Mouse (Mus musculus): ENCODE measurements around the gene Gm17651. TPM values are rescaled to one million over a fixed set of nuclear protein-coding genes. Genes with fewer than 3 reads are reported as not detected.
A peak's percentile ranks its signal among the peaks of the same experiment; 100 is the strongest.

The Gm17651 gene
- total RNA-seq, 2 experiments from 2014 or later = not detected

GRCm38 (mm10) chr3:97680631-97681320 is 6.3 kb upstream of the Gm17651 start:
- ATAC-seq (ENCODE audit: poor library complexity, severe bottlenecking) = peak; percentile 82

DNA sequence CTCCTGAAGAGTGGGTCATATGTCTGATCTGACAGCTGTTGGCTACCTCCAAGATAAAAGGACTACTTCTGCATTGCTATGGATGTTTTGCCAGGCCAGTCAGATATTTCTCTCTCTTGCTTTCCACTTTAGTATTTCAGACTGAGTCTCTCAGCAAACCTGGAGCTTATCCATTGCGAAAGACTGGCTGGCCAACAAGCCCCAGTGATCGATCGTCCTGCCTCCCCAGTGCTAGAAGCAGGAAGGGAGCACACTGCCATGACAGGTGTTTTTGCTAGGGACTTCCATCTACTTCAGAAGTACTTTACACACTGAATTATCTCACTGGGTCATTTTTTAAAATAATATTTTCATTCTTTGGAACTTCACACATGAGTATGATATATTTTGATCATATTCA is 3.9 kb upstream of the Gm17651 start:
- no peak for ATAC-seq (ENCODE audit: poor library complexity, severe bottlenecking)

DNA sequence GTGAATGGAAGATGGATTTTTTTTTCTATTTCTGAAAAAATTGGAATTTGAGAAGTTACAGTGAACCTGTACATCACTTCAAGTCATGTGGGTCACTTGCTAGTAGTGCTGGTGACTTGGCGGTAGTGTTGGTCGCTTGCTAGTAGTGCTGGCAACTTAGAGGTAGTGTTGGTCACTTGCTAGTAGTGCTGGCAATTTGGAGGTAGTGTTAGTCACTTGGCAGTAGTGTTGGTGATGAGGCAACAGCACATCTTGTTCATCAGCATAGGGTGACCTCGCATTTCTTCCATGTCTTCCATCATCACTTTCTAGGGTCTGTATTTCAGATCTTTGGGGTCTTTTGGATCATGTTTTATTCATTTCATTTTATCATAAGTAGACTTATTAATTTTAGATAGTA is 1.6 kb upstream of the Gm17651 start:
- no peak for ATAC-seq (ENCODE audit: poor library complexity, severe bottlenecking)

DNA sequence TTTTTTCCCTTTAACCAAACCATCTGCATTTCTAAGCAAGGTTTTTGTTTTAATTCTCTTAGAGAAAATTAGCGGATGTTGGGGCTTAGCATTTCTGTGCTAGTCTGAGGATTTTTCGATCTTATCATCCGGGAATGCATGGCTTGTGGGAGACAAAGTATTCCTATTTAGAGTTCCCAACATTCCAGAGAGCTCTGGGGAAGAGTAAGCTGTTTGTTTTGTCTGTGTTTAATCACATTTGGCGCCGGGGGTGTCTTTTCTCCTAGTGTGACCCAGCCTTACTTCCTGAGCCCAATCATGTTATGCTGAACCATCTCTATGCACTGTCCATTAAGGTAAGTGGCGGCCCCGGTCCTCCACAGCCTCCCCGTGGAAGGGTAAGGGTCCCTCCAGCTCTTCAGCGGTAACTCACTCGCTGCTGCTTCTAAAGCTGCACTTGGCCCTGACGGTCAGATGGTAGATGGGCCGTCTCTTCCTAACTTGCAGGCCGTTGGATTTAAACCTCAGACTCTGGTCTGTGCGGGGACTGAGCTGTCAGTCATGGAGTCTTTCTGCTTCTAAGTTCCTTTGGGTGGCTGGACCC is 7.3 kb downstream of the Gm17651 start:
- no peak for ATAC-seq (ENCODE audit: poor library complexity, severe bottlenecking)

DNA sequence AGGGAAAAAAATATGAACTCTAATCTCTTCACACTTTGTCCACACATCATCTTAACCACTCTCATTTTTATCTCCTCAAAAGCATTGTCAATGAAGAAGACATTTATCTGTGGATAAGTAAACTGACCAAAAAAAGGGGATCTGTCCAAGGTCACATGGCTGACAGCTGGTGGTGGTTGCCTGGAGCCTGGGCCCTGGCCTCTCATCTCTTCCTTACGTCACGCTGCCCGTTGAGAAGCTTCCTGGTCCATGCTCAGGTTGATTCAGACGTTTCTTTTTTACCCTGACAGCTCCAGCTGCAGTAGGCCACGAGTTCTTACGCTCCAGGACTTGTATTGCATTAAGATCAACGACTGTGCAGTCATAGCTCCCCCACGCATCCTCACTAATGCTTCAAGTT is 8.3 kb downstream of the Gm17651 start:
- peak; percentile 61 for ATAC-seq (ENCODE audit: poor library complexity, severe bottlenecking)

DNA sequence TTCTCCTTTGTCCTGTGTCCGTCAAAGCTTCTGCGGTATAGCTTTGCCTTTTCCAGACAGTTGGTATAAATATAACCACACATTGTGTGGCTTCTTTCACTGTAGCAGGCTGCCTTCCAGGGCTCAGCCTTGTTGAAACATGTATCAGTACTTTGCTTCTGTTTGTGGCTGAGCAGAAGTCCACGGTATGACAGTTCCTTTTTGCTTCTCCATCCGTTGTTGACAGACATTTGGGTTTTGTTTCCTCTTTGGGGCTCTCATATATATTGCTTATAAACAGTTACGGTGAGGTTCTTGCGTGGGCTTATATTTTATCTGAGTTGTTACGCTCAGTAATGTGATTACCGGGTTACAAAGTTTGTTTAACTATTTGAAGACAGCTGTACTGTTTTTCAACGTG is 9.0 kb downstream of the Gm17651 start:
- ATAC-seq (ENCODE audit: poor library complexity, severe bottlenecking) = peak; percentile 57

GRCm38 (mm10) chr3:97661206-97661605 is 13.3 kb downstream of the Gm17651 start:
- ATAC-seq (ENCODE audit: poor library complexity, severe bottlenecking) = peak; percentile 36

GRCm38 (mm10) chr3:97659746-97660145 is 14.7 kb downstream of the Gm17651 start:
- no peak for ATAC-seq (ENCODE audit: poor library complexity, severe bottlenecking)

DNA sequence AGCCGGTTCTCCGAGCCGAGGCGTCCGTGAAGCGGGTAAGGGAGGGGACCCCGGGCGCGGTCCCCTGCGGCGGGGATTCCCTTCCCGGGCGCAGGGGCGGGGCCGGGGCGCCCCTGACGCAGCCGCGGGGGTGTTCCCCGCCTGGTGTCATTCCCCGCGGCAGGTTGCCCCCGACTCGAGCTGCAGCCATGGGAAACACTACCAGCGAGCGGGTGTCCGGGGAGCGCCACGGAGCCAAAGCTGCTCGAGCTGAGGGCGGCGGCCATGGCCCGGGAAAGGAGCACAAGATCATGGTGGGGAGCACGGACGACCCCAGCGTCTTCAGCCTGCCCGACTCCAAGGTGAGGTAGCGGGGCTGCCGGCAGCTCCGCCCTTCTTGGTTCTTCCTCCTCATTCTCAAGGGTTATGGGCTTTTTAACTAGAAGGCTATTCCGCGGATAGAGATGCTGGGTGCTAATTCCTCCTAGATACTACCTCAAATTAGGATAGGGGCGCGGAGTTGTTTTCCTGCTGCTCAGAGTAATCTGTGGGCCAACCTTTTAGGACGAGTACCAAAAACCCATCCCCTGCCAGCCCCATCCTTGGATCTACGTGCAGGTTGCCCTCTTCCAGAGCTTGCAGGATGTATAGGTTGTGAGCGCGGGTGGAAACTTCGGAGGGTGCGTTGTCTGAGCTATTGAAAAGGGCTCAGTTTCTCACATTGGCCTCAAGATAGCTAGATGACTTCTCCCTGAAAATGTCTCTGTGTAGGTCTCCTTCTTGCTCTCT is 15.9 kb downstream of the Gm17651 start:
- peak; percentile 29 for ATAC-seq (ENCODE audit: poor library complexity, severe bottlenecking)

DNA sequence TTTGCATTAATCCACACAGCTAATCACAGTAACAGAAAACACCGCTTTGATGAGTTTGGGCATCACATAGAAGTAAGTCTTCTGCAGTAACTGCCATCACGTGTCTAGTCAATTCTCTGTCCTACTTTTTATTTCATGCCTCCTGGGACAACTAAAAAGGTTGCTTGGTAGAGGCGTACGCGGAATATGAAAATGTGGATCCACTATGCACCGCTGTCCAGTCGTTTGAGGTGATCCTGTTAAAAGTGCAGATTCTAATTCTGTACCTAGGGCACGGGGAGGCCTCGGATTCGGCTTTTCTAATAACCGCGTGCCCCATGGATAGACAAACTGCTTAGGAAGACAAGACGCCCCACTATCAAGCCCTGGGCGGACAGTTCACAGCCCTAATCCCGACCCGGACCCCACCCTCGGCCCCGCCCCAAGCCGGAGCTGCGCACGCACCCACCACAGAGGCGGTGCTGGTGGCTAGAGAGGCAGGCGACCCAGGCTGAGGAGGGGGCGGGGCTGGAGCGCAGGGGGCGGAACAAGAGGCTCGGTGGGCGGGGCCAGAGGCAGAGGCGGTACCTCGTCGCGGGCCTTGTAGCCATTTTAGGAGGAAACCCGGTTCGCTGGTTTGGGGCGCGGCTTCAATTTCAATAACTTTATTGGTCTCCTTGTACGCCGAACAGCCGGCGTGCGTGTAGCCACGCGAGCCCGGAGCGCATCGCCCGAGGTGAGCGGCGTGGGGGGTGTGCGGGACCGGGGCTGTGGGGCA is 16.7 kb downstream of the Gm17651 start, which contains the start of gene Prkab2:
TSS of gene Prkab2 (plus strand) at position 539 of the 757 bp plus-strand sequence.
- peak; percentile 95 for ATAC-seq (ENCODE audit: poor library complexity, severe bottlenecking)

- ATAC-seq (ENCODE audit: poor library complexity, severe bottlenecking) = no peak
Observed at GRCm38 (mm10) chr3:97654901-97655300, 19.6 kb downstream of the Gm17651 start.

GRCm38 (mm10) chr3:97653781-97654180 is 20.7 kb downstream of the Gm17651 start:
- ATAC-seq (ENCODE audit: poor library complexity, severe bottlenecking) = no peak

DNA sequence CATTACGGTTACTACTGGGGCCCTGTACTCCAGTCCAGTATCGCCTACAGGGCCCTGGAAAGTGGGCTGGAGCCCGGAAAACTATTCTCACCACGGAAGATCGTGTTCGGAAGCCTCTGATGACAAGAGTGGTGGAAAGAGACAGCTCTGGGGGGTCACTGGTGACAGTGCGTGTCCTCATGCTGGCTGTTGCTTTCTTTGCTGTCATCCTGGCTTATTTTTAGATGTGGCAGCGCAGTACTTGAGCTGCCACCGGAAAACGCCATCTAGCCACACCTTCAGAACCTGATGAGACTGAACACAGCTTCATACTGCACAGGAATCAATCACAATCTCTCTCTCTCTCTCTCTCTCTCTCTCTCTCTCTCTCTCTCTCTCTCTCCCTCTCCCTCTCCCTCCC is 22.9 kb downstream of the Gm17651 start:
- no peak for ATAC-seq (ENCODE audit: poor library complexity, severe bottlenecking)

GRCm38 (mm10) chr3:97649469-97649868 is 25.0 kb downstream of the Gm17651 start:
- no peak for ATAC-seq (ENCODE audit: poor library complexity, severe bottlenecking)

- no peak for ATAC-seq (ENCODE audit: poor library complexity, severe bottlenecking)
Observed at GRCm38 (mm10) chr3:97649022-97649421, 25.5 kb downstream of the Gm17651 start.

- no peak for ATAC-seq (ENCODE audit: poor library complexity, severe bottlenecking)
Observed at GRCm38 (mm10) chr3:97648518-97648917, 26.0 kb downstream of the Gm17651 start.

- no peak for ATAC-seq (ENCODE audit: poor library complexity, severe bottlenecking)
Observed at GRCm38 (mm10) chr3:97642001-97642400, 32.5 kb downstream of the Gm17651 start.

DNA sequence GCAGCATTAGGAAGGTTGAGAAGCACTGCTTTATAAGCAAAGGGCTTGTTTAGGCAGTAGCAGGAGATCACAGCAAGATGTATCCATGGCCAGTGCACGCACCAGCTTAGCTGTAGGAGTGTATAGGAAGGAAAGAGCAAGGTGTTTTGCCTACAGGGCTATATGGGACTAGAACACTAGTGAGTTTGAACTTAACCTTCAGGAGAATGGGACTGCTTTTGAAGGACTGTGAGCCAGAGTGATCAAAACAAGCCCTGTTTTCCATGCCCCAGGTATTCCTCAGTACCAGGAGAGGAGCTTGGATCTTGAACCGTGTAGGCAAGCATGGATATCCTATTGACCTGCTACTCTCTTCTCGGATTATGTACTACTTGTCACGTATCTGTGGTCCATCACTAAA is 33.1 kb downstream of the Gm17651 start:
- ATAC-seq (ENCODE audit: poor library complexity, severe bottlenecking) = no peak

GRCm38 (mm10) chr3:97634288-97634761 is 40.2 kb downstream of the Gm17651 start:
- ATAC-seq (ENCODE audit: poor library complexity, severe bottlenecking) = peak; percentile 30

- no peak for ATAC-seq (ENCODE audit: poor library complexity, severe bottlenecking)
Observed at GRCm38 (mm10) chr3:97633456-97633855, 41.0 kb downstream of the Gm17651 start.

DNA sequence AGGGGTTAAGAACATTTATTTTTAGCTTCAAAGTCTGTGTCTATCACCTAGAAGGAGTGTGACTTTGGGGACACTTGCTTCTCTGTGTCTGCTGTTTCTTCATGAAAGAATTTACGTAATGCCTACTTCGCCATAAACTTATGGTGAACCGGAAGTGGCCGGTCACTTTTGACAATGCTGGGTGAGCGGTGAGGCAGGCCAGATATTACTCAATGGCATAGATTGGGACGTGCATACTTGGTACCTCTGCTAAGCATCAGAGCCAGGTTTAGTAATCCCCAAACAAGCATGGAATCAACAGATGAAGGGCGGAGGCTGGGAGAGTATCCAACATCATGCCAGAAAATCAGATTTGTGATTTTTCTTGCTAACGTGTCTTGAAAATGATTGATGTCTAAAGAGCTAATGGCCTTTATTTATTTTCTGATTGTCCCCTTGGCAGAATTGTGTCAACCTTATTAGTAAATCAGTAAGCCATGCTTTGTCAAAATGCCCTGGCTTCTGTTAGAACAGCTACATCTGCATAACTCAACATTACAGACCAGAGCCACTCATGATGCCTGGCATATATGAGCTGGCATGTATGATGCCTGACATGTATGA is 43.1 kb downstream of the Gm17651 start:
- ATAC-seq (ENCODE audit: poor library complexity, severe bottlenecking) = peak; percentile 65
